Mouse (Mus musculus) central nervous system, embryonic 11.5 days (tissue): ENCODE measurements around the gene Hlcs. TPM values are rescaled to one million over a fixed set of nuclear protein-coding genes. Genes with fewer than 3 reads are reported as not detected.

Experiments
- polyA plus RNA-seq: library from polyadenylated mRNA; depleted of rRNA; stranded (reverse); fragments of >200 nt; gene quantifications from 2 replicates; pipeline ENCODE4 v1.2.3, GENCODE M21; 2012; rRNA removed

Hlcs gene
- polyA plus RNA-seq = 8.2 and 8.9 TPM in 2 replicates

DNA sequence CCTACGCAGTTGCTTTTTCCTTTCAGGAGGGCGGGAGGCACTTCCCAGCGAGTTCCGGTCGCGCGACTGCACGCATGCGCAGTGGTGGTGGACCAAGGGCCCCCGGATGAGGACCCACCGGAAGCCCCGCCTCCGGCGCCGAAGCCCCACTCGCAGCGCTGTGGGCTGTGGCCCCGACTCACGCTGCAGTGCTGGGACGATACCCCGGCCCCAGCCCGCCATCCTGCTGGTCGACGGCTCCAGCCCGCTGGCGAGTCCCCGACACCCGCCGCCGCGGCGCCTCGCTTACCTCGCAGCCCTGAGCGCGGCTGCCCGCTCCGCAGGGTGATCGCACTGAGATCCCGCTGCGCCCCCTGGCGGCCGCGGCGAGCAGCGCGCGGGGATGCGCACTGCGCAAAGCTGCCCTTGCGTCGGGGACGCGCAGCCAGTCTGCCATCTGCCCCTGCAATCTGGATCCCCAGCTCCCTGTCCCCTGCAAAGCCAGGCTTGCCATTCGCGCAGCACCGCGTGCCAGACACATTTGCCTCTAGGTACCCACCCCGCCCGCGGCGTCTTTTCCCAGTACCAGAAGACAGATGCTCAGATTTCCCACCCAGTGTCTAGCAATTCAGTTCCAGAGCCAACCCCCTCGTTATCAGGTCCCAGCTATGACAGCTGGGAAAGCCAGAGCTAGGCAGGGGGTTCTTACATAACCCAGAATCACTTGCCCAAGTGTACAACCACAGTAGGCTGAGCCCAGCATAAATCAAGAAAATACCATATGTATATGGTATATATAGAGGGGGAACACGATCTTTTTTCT, at the start of gene Hlcs:
Gene Hlcs, minus strand, starts transcription at position 343 of the 802 bp plus-strand sequence.

DNA sequence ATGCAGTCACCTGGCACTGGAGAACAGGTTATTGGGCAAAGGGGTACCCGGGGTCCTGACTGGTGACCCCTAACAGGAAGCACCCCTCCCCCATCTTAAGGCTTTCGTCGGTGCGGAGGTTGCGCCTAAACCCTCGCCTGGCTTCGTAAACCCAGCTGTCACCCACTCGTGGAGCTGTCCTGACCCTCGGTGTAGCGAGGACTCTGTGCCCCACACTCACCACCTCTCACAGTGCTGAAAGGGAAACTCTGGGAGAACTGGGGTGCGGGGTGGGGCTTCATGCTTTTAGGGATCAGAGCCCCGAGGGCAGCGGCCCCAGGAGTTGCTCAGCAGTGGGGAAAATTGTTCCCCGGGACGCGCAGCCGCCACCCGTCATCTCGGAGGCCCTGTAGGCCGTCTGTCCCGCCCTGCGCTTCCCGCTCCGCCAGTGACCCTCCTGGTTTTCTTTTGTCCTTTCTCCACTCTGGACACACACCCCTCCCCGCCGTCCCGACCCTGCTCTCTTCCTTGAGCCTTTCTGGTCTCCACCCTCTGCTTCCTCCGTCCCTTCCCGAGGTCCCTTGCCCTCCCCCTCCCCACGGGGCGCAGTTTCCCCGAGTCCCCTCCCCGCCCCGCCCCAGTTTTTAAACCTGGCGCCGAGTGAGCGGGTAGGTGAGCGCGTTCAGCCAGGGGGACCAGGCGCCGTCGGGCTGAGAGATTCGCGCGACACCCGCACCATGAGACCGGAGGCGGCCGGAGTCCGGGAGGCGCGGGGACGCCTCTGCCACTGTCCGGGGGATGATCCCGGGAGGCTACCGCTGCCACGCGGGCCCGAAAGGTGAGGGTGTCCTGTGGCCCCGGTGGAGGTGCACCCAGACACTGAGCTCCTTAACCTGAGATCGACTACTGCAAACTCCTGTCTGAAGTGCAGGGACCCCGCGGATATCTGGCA, 14.7 kb upstream of the Hlcs start, which contains the start of gene Ripply3:
Gene Ripply3, plus strand, starts transcription at position 640 of the 931 bp plus-strand sequence.

DNA sequence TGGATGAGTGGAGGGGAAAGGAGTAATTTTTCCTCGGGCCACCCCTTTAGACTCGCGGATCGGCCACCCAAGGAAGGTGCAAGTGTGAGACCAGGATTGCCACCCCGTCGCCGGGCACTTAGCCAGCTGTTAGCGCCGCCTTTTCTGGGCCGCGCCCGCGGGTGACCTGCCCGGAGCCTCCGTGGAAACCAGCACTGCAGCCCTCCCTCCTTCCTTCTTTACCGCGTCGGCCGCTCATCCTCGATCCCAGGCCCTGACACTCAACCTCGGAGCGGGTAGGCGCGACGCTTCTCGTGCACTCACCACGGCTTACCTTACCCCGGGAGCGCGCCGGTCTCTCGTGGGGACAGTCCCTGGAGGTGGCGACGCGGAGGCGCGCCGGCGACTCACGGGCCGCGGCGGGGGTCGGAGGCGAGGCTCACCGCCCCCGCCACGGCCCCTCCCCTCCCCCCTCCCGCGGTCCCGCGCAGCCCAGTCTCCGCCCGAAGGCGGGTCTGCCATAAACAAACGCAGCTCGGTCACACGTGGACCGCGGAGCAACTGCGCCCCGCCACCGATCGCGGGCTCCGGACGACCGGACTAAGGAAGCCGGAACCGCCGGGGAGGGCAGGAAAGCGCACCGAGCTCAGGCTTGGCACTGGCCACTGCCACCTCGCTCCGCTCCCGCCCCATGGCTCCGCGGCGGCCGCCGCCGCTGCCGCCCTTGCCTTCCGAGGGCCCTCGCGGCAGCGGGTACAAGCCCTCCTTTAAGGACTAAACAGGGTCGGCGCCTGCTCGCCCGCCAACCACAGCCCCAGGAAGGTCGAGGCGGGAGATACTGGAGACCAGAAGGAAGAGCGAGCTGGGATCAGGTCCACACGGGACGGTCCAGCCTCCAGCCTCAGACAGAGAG, 228.4 kb downstream of the Hlcs start, which contains the start of gene Sim2:
Gene Sim2, plus strand, starts transcription at position 221 of the 892 bp plus-strand sequence.

Other genes with a start within 250 kb of the Hlcs start
- 1.8 and 6.2 TPM in 2 replicates for gene Sim2, start 228.6 kb downstream of the Hlcs start, polyA plus RNA-seq
- 3.1 and 4.0 TPM in 2 replicates for gene Ripply3, start 14.8 kb upstream of the Hlcs start, polyA plus RNA-seq
- gene Ttc3, start 57.0 kb upstream of the Hlcs start, polyA plus RNA-seq = 193 and 220 TPM in 2 replicates
- gene Pigp, start 58.3 kb upstream of the Hlcs start, polyA plus RNA-seq = 33.9 and 80.1 TPM in 2 replicates
- gene Vps26c, start 213.3 kb upstream of the Hlcs start, polyA plus RNA-seq = 43.6 and 54.1 TPM in 2 replicates